Mouse (Mus musculus) layer of hippocampus, postnatal 10 days (tissue): ENCODE measurements at regions not wholly inside any gene's neighbourhood (a gene's known extent, or its start where the extent isn't known, plus 50 kb on each side); places are given as distances from the start of the nearest gene placed in this dataset.

Experiments
- DNase-seq, 2 experiments: peaks; one replicate each; pipeline ENCODE4 v3.0.0; 2021; ENCODE audit warnings: low spot score in 2 of 2

DNA sequence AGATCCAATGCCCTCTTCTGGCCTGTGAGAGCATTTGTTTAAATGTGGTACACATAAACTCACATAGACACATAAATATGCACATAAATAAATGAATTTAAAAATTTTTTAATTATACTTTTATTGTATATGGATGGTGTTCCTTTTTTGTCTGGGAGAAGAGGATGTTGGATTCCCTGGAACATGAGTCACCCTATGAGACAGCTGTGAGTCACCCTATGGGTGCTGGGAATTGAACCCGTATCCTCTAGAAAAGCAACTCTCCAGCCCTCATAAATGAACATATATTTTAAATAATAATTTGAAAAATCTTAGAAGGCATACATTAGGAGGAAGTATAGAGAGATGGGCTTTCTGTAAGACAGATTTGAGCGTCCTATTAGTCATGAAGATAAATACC is 76.1 kb upstream of the Dynlt3 start:
- DNase-seq: no peak

DNA sequence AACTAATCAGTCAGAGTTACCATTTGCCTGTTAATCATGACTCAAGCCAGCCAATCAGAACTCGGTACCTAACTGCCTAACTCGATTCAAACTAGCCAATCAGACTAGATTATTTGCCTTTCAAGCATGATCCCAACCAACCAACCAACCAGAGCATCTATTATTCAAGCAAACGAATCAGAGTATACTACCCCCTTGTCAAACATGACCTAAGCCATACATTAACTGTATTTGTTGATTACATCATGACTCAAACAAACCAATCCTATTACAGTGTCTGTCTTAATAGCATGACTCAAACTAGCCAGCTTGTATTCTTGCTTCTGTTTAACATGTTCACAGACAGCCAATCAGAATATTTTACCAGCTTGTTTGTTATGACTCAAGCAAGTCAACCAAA is 79.7 kb upstream of the Dynlt3 start:
- DNase-seq: no peak

DNA sequence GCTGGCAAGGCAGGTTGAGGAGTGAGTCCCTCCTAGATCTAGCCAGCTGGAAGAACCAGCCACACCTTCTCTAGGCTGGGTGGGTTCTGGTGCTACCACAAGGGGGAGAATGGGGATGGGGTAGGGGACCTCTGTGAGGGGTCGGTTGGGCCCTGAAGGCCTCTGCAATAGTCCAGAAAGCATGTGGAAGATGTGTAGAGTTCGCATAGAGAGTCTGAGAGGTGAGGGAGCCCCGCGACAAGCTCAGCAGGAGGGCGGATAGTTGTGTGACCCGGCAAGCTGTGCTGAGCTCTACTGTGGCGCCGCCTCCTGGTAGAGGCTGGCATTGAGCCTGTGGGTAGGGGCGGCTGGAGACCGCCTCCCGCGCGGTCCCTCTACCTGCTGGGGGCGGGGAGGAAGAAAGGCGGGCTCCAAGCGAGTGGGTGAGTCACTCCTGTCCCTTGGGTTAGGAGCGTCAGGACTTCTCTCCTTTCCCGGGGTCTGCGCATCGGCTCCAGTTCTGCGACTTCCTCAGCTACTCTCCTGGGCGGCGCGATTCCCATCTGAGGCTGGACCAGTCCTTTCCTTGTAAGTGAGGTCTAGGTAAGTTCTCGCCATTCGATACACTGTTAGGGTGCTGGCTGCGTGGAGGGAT is 84.6 kb upstream of the Dynlt3 start:
- peak; percentile 24 to 59 for DNase-seq

DNA sequence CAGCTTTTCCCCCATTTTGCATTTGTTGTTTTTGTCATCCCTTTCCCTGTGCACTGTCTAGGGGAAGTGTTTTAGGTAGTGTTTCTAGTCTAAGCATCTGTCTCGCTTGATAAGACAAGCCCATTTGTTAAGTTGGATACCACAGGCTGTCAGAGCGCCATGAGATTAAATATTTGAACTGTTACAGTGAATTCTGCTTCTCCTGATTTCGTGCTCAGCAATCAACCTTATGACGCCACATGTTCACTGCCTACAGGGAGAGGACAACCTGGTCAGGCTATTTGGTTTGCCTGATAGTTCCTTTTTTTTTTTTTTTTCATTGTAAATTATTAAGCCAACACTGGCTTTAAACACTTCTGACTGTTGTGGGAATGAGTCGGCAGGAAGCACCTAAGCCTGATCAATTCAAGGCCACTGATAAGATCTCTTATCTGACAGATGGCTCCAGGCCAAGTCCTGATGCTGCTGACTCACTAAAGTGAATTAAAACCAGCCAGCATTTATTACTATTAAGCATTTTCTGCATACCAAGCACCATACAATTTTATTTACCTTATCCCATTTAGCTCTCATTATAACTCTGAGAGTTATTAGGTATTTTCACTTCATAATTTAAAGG is 90.3 kb upstream of the Dynlt3 start:
- no peak for DNase-seq

DNA sequence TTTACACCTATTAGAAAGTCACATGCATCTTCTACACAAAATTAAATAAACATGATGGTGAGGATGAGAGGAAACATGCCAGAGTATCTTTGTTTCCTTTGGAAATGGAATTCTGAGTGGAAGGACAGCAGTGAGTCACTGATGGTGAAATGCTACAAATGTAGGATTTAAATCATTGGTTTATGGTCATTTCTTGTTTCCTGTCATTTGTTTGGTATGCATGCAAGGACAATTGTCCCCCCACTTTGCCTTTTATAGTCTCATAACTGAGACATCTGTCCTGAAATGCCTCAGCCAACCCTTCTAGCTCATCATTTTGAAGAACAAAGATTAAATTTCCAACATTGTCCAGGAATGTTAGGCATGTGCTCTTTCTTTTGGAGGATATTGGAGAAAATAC is 77.2 kb upstream of the Hypm start:
- no peak for DNase-seq

DNA sequence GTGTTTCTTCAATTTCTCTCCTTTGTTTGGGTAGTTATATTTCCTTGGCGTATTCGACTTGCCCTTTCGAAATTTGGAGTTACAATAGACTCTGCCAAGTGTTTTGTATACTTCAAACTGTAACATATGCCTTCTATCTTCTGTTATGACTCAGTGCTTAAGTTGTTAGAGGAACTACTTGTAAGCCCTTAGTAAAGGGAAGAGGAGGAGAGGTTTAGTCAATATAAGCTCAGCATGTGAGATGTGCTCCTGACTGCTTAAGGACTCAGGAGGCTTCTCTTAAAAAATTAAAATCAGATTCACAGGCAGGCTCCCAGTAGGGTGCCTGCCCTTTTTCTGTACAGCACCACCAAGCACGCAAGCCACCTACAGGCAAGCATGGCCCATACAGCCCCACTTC is 69.2 kb upstream of the Hypm start:
- DNase-seq: no peak

DNA sequence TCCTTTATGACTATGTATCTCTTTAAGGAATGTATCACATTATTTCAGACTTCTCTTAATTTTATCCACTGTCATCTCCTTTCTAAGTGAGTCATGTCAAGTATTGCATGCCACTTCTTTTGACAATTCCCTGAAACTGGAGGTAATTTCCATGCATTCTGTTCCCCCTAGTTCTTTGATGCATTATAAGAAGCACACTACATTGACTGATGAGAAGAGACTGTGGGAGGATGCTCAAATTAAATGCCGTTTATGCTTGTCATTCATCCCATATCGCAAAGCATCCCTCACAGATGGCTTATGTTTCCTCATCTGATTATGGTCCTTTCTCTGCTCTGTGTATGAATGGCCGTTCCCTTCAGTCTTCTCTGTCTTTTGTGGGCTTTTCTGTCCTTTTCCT is 57.2 kb upstream of the Hypm start:
- no peak for DNase-seq
